In the genomic region with DNA sequence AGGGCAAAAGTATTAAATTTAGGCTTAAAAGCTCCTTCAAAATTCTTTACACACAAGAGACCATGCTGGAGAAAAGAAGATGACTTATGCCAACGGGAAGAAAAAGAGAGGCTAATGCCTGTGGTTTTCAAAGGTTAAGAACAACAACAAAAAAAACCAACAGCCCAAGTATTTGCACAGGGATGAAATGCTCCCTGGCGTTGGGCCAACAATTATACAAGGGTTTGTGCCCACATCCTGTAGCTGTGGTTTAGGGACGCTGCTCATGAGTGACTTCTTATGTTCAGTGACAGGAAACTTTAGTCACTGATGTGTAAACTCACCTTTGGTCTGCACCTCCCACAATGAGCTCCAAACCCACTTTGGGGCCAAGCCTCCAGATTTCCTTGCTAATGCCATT, we compare ENCODE assay signal across 7 mouse cellular contexts.
A peak's percentile ranks its signal among the peaks of the same experiment; 100 is the strongest.
DNase-seq lines count a peak whose midpoint lies in the region; ATAC-seq lines count a peak whose summit lies in the region.

No protein-coding gene starts in this region.

- DNase-seq in 416B (ENCODE audit: low read depth), result peak; percentile 93
- DNase-seq in kidney, postnatal 10 days, result peak; percentile 58
- DNase-seq in spleen, adult 18-20 months, result peak; percentile 47 to 67
- DNase-seq in cerebellum, postnatal 36 days, result no peak
- DNase-seq in adrenal gland, postnatal 4 days (ENCODE audit: low spot score in 2 of 2), result no peak
- no peak for DNase-seq in cerebellum, adult 11 months

- peak; percentile 97 for ATAC-seq in CD4-positive, CD25-positive, alpha-beta regulatory T cell, adult 4 months

Comparison
In these comparisons a context has a peak if more than half of its experiments do, and no peak if none do; other contexts are left out.
1. DNase-seq: peak in 416B (single experiment), kidney, postnatal 10 days (single experiment) and spleen, adult 18-20 months (2 of 2); none in cerebellum, postnatal 36 days (0 of 2), adrenal gland, postnatal 4 days (0 of 2) and cerebellum, adult 11 months (single experiment).